In genomic region chr5:93152451-93152850, GRCm38 (mm10) we compare ENCODE assay signal across 11 mouse cellular contexts. TPM values are rescaled to one million over a fixed set of nuclear protein-coding genes. Genes with fewer than 3 reads are reported as not detected.
A peak's percentile ranks its signal among the peaks of the same experiment; 100 is the strongest.
DNase-seq lines count a peak whose midpoint lies in the region; ATAC-seq and TF ChIP-seq lines count a peak whose summit lies in the region.
"Had no signal": no experiment of that assay in that cellular context is flagged by ENCODE, and none has a peak within 500 bp of the region (broad histone marks: within the 10 kb centered on the region; RNA-seq: fewer than 3 reads in every experiment).

No protein-coding gene starts in this region.

- WGBS in heart, adult 2 months: 57% methylated on average over 4 of the region's 4 CpGs
- 77% methylated on average over 4 of the region's 4 CpGs for WGBS in heart, embryonic 12.5 days
- WGBS in forebrain, embryonic 16.5 days: 81% methylated on average over 4 of the region's 4 CpGs

- no peaks in the 10 kb centered on the region for H3K9me3 ChIP-seq in heart, embryonic 12.5 days (replicated peaks)
- H3K9me3 ChIP-seq in forebrain, embryonic 16.5 days (ENCODE audit: control insufficient read depth, low read length): no peaks in the 10 kb centered on the region

- no peak overlapping the region for H3K4me3 ChIP-seq in heart, adult 2 months
- no peak overlapping the region for H3K4me3 ChIP-seq in heart, embryonic 12.5 days
- no peak overlapping the region for H3K4me3 ChIP-seq in forebrain, embryonic 16.5 days (replicated peaks; ENCODE audit: low read length)
- H3K4me3 ChIP-seq: myocyte had no signal

- peak overlapping the region; percentile 46 for H3K27ac ChIP-seq in heart, adult 2 months
- no peak overlapping the region for H3K27ac ChIP-seq in heart, embryonic 12.5 days (ENCODE audit: poor library complexity, severe bottlenecking)
- no peak overlapping the region for H3K27ac ChIP-seq in forebrain, embryonic 16.5 days (ENCODE audit: low read length)

- H3K36me3 ChIP-seq in heart, adult 2 months (ENCODE audit: control insufficient read depth, insufficient read depth, low read length): peaks cover 11% of the 10 kb centered on the region
- peaks cover 33% of the 10 kb centered on the region for H3K36me3 ChIP-seq in heart, embryonic 12.5 days
- H3K36me3 ChIP-seq in forebrain, embryonic 16.5 days (ENCODE audit: control insufficient read depth, insufficient read depth): peaks cover 2% of the 10 kb centered on the region; the same call in 1 of the 2 replicates

- TF ChIP-seq POLR2A in heart, adult 2 months (IDR thresholded peaks at IDR 0.05; ENCODE audit: insufficient read depth, low read depth, low read length): no peak

- TF ChIP-seq CTCF in heart, adult 2 months (IDR thresholded peaks at IDR 0.05): no peak

- no peaks in the 10 kb centered on the region for H3K79me2 ChIP-seq in heart, adult 2 months (replicated peaks; ENCODE audit: control insufficient read depth, insufficient read depth, low read length)

- peak; percentile 36 to 55 for DNase-seq in heart, adult 2 months
- peak; percentile 55 for DNase-seq in CD4-positive, CD25-positive, alpha-beta regulatory T cell, adult 2 months (ENCODE audit: low read depth, low spot score)
- DNase-seq in embryo, embryonic 10.5 days (ENCODE audit: low spot score): no peak
- no peak for DNase-seq in heart, postnatal 10 days
- DNase-seq: adrenal gland, adult 2 months; left cerebral cortex, postnatal 4 days had no signal

- peaks cover 23% of the 10 kb centered on the region for H3K4me1 ChIP-seq in heart, adult 2 months (ENCODE audit: control insufficient read depth, insufficient read depth, low read length)
- H3K4me1 ChIP-seq in heart, embryonic 12.5 days (replicated peaks): peaks cover 51% of the 10 kb centered on the region
- no peaks in the 10 kb centered on the region; the same call in 1 of the 2 replicates for H3K4me1 ChIP-seq in forebrain, embryonic 16.5 days (replicated peaks; ENCODE audit: control insufficient read depth, insufficient read depth, low read length)

- peak overlapping the region; percentile 11; the same call in 1 of the 2 replicates for H3K9ac ChIP-seq in heart, adult 2 months (ENCODE audit: low read depth, low read length)
- no peak overlapping the region for H3K9ac ChIP-seq in heart, embryonic 12.5 days
- no peak overlapping the region for H3K9ac ChIP-seq in forebrain, embryonic 16.5 days (replicated peaks; ENCODE audit: low read depth, low read length)

- H3K4me2 ChIP-seq in heart, embryonic 12.5 days: no peak overlapping the region
- no peak overlapping the region for H3K4me2 ChIP-seq in forebrain, embryonic 16.5 days (ENCODE audit: low read length)

- no peaks in the 10 kb centered on the region for H3K27me3 ChIP-seq in heart, adult 2 months (ENCODE audit: control insufficient read depth, insufficient read depth, low read length)
- no peaks in the 10 kb centered on the region for H3K27me3 ChIP-seq in heart, embryonic 12.5 days (replicated peaks)
- H3K27me3 ChIP-seq in forebrain, embryonic 16.5 days (replicated peaks; ENCODE audit: control insufficient read depth, insufficient read depth, low read length): no peaks in the 10 kb centered on the region

- no peak for ATAC-seq in heart, embryonic 12.5 days (ENCODE audit: insufficient number of reproducible peaks, low FRiP score)
- peak; percentile 64 for ATAC-seq in inflammation-experienced regulatory T-cells, adult 6 months
- ATAC-seq in megakaryocyte-erythroid progenitor cell, adult 5-6 weeks (replicated peaks; ENCODE audit: low FRiP score, low TSS enrichment, poor library complexity, severe bottlenecking): peak; percentile 49
- no peak for ATAC-seq in forebrain, embryonic 16.5 days

- TF ChIP-seq EP300 in heart, adult 2 months (IDR thresholded peaks at IDR 0.05; ENCODE audit: insufficient read depth, low read depth, low read length): no peak

- intact Hi-C loops in heart, adult 2 months (cut with DNase I): no loop called here
- intact Hi-C loops in heart, postnatal 10 days (cut with DNase I): no loop called here

RNA-seq across cellular contexts. Expression of gene Ccni, which starts 53.8 kb away (rescaled TPM):
- 100 to 1,000 TPM; 147 to 166 TPM for total RNA-seq in heart, adult 2 months (2021)
- 56.5 and 119 TPM in 2 replicates for polyA plus RNA-seq in heart, adult 2 months (2012; rRNA removed)
- polyA plus RNA-seq in heart, embryonic 12.5 days (2016; fragmentation: Nextera tagmentation; extraction: Ambion mirVana): 118 and 128 TPM in 2 replicates
- 10 to 100 TPM; 82.9 to 99.1 (median 84.9) TPM for polyA plus RNA-seq in inflammation-experienced regulatory T-cells, adult 6 months (2017; shearing (Covaris generic))
- 104 and 113 TPM in 2 replicates for total RNA-seq in megakaryocyte-erythroid progenitor cell, adult 5-6 weeks (2014; fragmentation: Nextera tagmentation)
- 115 and 124 TPM in 2 replicates for total RNA-seq in megakaryocyte-erythroid progenitor cell, adult 5-6 weeks (2017)
- 187 and 218 TPM in 2 replicates for polyA plus RNA-seq in forebrain, embryonic 16.5 days (2015; fragmentation: Nextera tagmentation; extraction: Ambion mirVana)
- total RNA-seq in heart, postnatal 10 days (2021): 100 to 1,000 TPM; 252 to 270 TPM

RNA-seq across cellular contexts. Expression of gene 2010109A12Rik, which starts 53.9 kb away (rescaled TPM):
- total RNA-seq in heart, adult 2 months (2021): under 1 TPM; 0.57 to 0.59 TPM
- not detected in 2 replicates for polyA plus RNA-seq in heart, adult 2 months (2012; rRNA removed)
- 1.2 and 1.9 TPM in 2 replicates for polyA plus RNA-seq in heart, embryonic 12.5 days (2016; fragmentation: Nextera tagmentation; extraction: Ambion mirVana)
- 1 to 10 TPM in 2 of 3 experiments, not detected in 1; 1.6 to 2.3 TPM for polyA plus RNA-seq in inflammation-experienced regulatory T-cells, adult 6 months (2017; shearing (Covaris generic))
- 1.8 TPM in 1 of 2 replicates, not detected in the other for total RNA-seq in megakaryocyte-erythroid progenitor cell, adult 5-6 weeks (2014; fragmentation: Nextera tagmentation)
- total RNA-seq in megakaryocyte-erythroid progenitor cell, adult 5-6 weeks (2017): not detected in 2 replicates
- 1.5 and 2.0 TPM in 2 replicates for polyA plus RNA-seq in forebrain, embryonic 16.5 days (2015; fragmentation: Nextera tagmentation; extraction: Ambion mirVana)
- under 1 TPM in 1 of 2 experiments, not detected in 1; 0.57 TPM for total RNA-seq in heart, postnatal 10 days (2021)
- polyA plus RNA-seq: adrenal gland, adult 2 months; myocyte had no signal

RNA-seq across cellular contexts. Expression of gene Sept11, which starts 59.2 kb away (rescaled TPM):
- 10 to 100 TPM; 25.7 to 34.0 TPM for total RNA-seq in heart, adult 2 months (2021)
- 15.6 and 25.8 TPM in 2 replicates for polyA plus RNA-seq in heart, adult 2 months (2012; rRNA removed)
- polyA plus RNA-seq in heart, embryonic 12.5 days (2016; fragmentation: Nextera tagmentation; extraction: Ambion mirVana): 115 and 123 TPM in 2 replicates
- 10 to 100 TPM; 28.0 to 72.7 (median 29.9) TPM for polyA plus RNA-seq in inflammation-experienced regulatory T-cells, adult 6 months (2017; shearing (Covaris generic))
- total RNA-seq in megakaryocyte-erythroid progenitor cell, adult 5-6 weeks (2014; fragmentation: Nextera tagmentation): 44.5 and 60.0 TPM in 2 replicates
- 37.3 and 38.7 TPM in 2 replicates for total RNA-seq in megakaryocyte-erythroid progenitor cell, adult 5-6 weeks (2017)
- polyA plus RNA-seq in forebrain, embryonic 16.5 days (2015; fragmentation: Nextera tagmentation; extraction: Ambion mirVana): 175 and 198 TPM in 2 replicates
- total RNA-seq in heart, postnatal 10 days (2021): 10 to 100 TPM; 82.1 to 91.4 TPM

Comparison
In these comparisons a context has a peak if more than half of its experiments do, and no peak if none do; other contexts are left out.
1. DNase-seq: peak in heart, adult 2 months (2 of 2) and CD4-positive, CD25-positive, alpha-beta regulatory T cell, adult 2 months (single experiment); none in embryo, embryonic 10.5 days (single experiment) and heart, postnatal 10 days (0 of 2).
2. ATAC-seq: peak in inflammation-experienced regulatory T-cells, adult 6 months (single experiment) and megakaryocyte-erythroid progenitor cell, adult 5-6 weeks (single experiment); none in heart, embryonic 12.5 days (single experiment) and forebrain, embryonic 16.5 days (single experiment).